Mouse (Mus musculus): ENCODE measurements around the gene Prpsap2. TPM values are rescaled to one million over a fixed set of nuclear protein-coding genes. Genes with fewer than 3 reads are reported as not detected.

Gene Prpsap2
- total and polyA plus RNA-seq, 2 experiments from 2014 or later, result 40.7 to 42.7 TPM

DNA sequence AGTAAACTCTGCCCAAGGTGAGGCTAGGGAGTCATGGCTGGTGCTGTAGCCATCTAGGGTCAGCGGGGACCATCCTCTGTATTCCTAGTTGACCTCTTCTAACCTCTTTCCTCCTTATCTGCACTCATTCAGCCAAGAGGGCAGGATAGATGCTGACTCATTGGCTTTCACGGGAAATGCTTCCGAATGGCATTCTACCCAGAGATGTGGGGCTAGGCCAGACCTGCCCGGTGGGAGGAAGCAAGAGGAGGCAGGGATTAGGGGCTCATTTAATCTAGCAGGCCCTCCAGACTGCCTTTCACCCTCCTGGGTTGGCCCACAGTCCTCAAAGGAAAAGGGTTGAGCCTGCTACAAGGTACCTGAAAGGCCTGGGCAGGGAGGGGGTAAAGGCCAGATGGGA lies 55.7 kb downstream of the Prpsap2 start:
- 72% methylated on average over 4 of the region's 4 CpGs for WGBS

GRCm38 (mm10) chr11:61705581-61705980 lies 56.3 kb downstream of the Prpsap2 start:
- no peaks in the 10 kb centered on the region for H3K9me3 ChIP-seq (ENCODE audit: low read length)
- H3K36me3 ChIP-seq (ENCODE audit: insufficient read depth, low read length), result no peaks in the 10 kb centered on the region
- TF ChIP-seq CTCF (IDR thresholded peaks at IDR 0.05; ENCODE audit: low read depth), result no peak
- no peak overlapping the region for H3K9ac ChIP-seq (replicated peaks; ENCODE audit: low read length)
- no peak overlapping the region for H3K4me3 ChIP-seq (ENCODE audit: low read length)
- WGBS, result 100% methylated on average over 2 of the region's 2 CpGs
- ATAC-seq (no peak), DNase-seq (ENCODE audit: low spot score) (no peak)
- H3K4me2 ChIP-seq (ENCODE audit: low read depth, low read length), result no peak overlapping the region
- no peaks in the 10 kb centered on the region for H3K27me3 ChIP-seq (ENCODE audit: insufficient read depth, low read length)
- no peak overlapping the region for H3K27ac ChIP-seq
- H3K4me1 ChIP-seq (ENCODE audit: insufficient read depth, low read length), result no peaks in the 10 kb centered on the region

More for the DNA sequence above, 55.7 kb downstream of the Prpsap2 start:
- Histone ChIP-seq H3K27ac (no peak overlapping the region), H3K4me1 (ENCODE audit: insufficient read depth, low read length) (no peaks in the 10 kb centered on the region), H3K27me3 (ENCODE audit: insufficient read depth, low read length) (no peaks in the 10 kb centered on the region), H3K4me2 (ENCODE audit: low read depth, low read length) (no peak overlapping the region), H3K36me3 (ENCODE audit: insufficient read depth, low read length) (no peaks in the 10 kb centered on the region), H3K4me3 (ENCODE audit: low read length) (no peak overlapping the region), H3K9me3 (ENCODE audit: low read length) (no peaks in the 10 kb centered on the region), H3K9ac (replicated peaks; ENCODE audit: low read length) (no peak overlapping the region)
- no peak for TF ChIP-seq CTCF (IDR thresholded peaks at IDR 0.05; ENCODE audit: low read depth)
- DNase-seq (ENCODE audit: low spot score) (no peak), ATAC-seq (no peak)

DNA sequence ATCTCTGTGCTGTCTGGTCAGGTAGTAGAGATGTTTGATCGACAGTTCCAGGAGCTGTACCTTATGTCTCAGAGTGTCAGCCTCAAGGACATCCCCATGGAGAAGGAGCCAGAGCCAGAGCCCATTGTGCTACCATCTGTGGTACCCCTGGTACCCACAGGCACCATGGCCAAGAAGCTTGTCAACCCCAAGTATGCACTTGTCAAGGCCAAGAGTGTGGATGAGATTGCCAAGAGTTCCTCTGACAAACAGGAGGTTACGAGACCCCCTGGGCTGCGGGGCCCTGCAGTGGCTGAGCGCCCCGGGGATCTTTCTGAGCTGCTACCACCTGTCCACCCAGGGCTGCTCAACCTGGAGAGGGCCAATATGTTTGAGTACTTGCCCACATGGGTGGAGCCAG lies 59.4 kb downstream of the Prpsap2 start:
- ATAC-seq, result no peak
- WGBS, result 92% methylated on average over 5 of the region's 5 CpGs

GRCm38 (mm10) chr11:61701696-61702095 lies 60.2 kb downstream of the Prpsap2 start:
- no peak for DNase-seq (ENCODE audit: low spot score)
- Histone ChIP-seq H3K4me2 (ENCODE audit: low read depth, low read length) (no peak overlapping the region), H3K9me3 (ENCODE audit: low read length) (no peaks in the 10 kb centered on the region), H3K27ac (no peak overlapping the region), H3K36me3 (ENCODE audit: insufficient read depth, low read length) (no peaks in the 10 kb centered on the region), H3K4me1 (ENCODE audit: insufficient read depth, low read length) (no peaks in the 10 kb centered on the region), H3K4me3 (ENCODE audit: low read length) (no peak overlapping the region), H3K9ac (replicated peaks; ENCODE audit: low read length) (no peak overlapping the region), H3K27me3 (ENCODE audit: insufficient read depth, low read length) (no peaks in the 10 kb centered on the region)
- TF ChIP-seq CTCF (IDR thresholded peaks at IDR 0.05; ENCODE audit: low read depth), result no peak
- WGBS, result 24% methylated on average over 5 of the region's 5 CpGs
- no peak for ATAC-seq

More for the DNA sequence above, 59.4 kb downstream of the Prpsap2 start:
- no peak for DNase-seq (ENCODE audit: low spot score)
- no peaks in the 10 kb centered on the region for H3K9me3 ChIP-seq (ENCODE audit: low read length)
- H3K9ac ChIP-seq (replicated peaks; ENCODE audit: low read length), result no peak overlapping the region
- TF ChIP-seq CTCF (IDR thresholded peaks at IDR 0.05; ENCODE audit: low read depth), result no peak
- H3K4me3 ChIP-seq (ENCODE audit: low read length), result no peak overlapping the region
- H3K36me3 ChIP-seq (ENCODE audit: insufficient read depth, low read length), result no peaks in the 10 kb centered on the region
- no peaks in the 10 kb centered on the region for H3K4me1 ChIP-seq (ENCODE audit: insufficient read depth, low read length)
- no peak overlapping the region for H3K27ac ChIP-seq
- no peaks in the 10 kb centered on the region for H3K27me3 ChIP-seq (ENCODE audit: insufficient read depth, low read length)
- H3K4me2 ChIP-seq (ENCODE audit: low read depth, low read length), result no peak overlapping the region

DNA sequence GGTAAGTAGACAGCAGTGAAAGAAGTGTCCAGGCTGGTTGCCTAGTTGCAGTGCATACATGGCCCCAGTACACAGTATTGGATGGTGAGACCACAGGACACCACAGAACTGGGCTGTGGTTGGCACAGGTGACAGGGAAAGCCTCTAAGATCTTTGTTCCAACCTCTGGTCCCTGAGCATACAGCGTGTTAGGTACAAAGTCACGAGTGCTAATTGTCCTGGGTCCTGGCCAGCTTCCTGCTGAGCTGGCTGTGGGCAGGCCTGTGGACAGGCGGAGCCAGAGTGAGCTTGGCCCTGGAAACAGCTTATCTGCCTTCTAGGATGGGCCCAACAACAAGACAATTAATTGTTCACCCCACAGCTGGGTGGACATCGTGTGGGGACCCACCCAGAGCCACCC lies 62.0 kb downstream of the Prpsap2 start:
- 32% methylated on average over 4 of the region's 4 CpGs for WGBS
- Histone ChIP-seq H3K9ac (replicated peaks; ENCODE audit: low read length) (no peak overlapping the region), H3K4me2 (ENCODE audit: low read depth, low read length) (no peak overlapping the region), H3K4me3 (ENCODE audit: low read length) (no peak overlapping the region), H3K36me3 (ENCODE audit: insufficient read depth, low read length) (no peaks in the 10 kb centered on the region), H3K27me3 (ENCODE audit: insufficient read depth, low read length) (no peaks in the 10 kb centered on the region), H3K4me1 (ENCODE audit: insufficient read depth, low read length) (no peaks in the 10 kb centered on the region), H3K9me3 (ENCODE audit: low read length) (no peaks in the 10 kb centered on the region), H3K27ac (no peak overlapping the region)
- DNase-seq (ENCODE audit: low spot score) (peak; percentile 60), ATAC-seq (peak; percentile 31; the same call in 1 of the 2 replicates)
- TF ChIP-seq CTCF (IDR thresholded peaks at IDR 0.05; ENCODE audit: low read depth), result no peak

DNA sequence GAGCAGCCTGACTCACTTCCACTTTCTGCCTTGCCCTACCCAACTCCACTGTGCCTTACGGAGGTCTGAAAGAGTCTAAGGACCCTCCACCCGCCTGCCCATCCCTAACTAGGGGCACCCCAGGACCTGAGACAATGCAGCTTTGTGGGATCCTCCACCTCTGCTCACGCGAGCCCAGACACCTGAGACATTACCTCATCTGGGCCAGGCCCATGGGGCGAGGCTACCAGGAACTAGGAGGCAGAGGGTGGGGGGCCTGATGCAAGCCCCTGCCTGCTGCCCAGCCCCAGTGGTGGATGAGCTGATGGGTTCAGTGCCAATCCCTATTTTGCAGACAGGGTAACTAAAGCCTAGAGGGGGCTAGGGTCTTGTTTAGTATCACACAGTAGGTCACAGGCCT lies 62.4 kb downstream of the Prpsap2 start:
- Histone ChIP-seq H3K36me3 (ENCODE audit: insufficient read depth, low read length) (no peaks in the 10 kb centered on the region), H3K4me2 (ENCODE audit: low read depth, low read length) (no peak overlapping the region), H3K4me3 (ENCODE audit: low read length) (no peak overlapping the region), H3K9ac (replicated peaks; ENCODE audit: low read length) (no peak overlapping the region), H3K27ac (no peak overlapping the region), H3K4me1 (ENCODE audit: insufficient read depth, low read length) (no peaks in the 10 kb centered on the region), H3K27me3 (ENCODE audit: insufficient read depth, low read length) (no peaks in the 10 kb centered on the region), H3K9me3 (ENCODE audit: low read length) (no peaks in the 10 kb centered on the region)
- no peak for DNase-seq (ENCODE audit: low spot score)
- WGBS, result 84% methylated on average over 5 of the region's 5 CpGs
- TF ChIP-seq CTCF (IDR thresholded peaks at IDR 0.05; ENCODE audit: low read depth), result no peak
- no peak for ATAC-seq

DNA sequence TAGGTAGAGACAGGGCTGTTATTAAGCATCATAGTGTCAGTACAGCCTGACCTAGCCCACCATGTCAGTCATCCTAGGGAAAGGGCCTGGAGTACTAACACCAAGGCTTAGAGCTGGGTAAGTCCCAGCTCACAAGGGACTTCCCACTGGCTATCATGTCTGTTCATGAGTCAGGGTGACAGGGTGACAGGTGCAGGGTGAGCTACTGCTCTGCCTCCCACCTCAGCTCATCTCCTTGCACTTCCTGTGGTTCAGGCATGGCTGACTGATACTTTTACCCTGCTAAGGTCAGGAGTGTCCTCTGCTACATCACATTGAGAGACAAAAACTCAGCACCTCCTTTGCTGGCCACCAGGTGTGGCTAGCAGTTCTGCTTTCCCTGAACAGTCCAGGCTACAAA lies 63.0 kb downstream of the Prpsap2 start:
- H3K27ac ChIP-seq, result no peak overlapping the region
- H3K4me1 ChIP-seq (ENCODE audit: insufficient read depth, low read length), result no peaks in the 10 kb centered on the region
- H3K27me3 ChIP-seq (ENCODE audit: insufficient read depth, low read length), result no peaks in the 10 kb centered on the region
- ATAC-seq (no peak), DNase-seq (ENCODE audit: low spot score) (no peak)
- H3K4me3 ChIP-seq (ENCODE audit: low read length), result no peak overlapping the region
- H3K9ac ChIP-seq (replicated peaks; ENCODE audit: low read length), result no peak overlapping the region
- H3K36me3 ChIP-seq (ENCODE audit: insufficient read depth, low read length), result no peaks in the 10 kb centered on the region
- H3K9me3 ChIP-seq (ENCODE audit: low read length), result no peaks in the 10 kb centered on the region
- no peak overlapping the region for H3K4me2 ChIP-seq (ENCODE audit: low read depth, low read length)
- no peak for TF ChIP-seq CTCF (IDR thresholded peaks at IDR 0.05; ENCODE audit: low read depth)

All from hindbrain, postnatal 0 days (tissue).